Mouse (Mus musculus): Measurements from ENCODE around the gene Smyd2.

DNA sequence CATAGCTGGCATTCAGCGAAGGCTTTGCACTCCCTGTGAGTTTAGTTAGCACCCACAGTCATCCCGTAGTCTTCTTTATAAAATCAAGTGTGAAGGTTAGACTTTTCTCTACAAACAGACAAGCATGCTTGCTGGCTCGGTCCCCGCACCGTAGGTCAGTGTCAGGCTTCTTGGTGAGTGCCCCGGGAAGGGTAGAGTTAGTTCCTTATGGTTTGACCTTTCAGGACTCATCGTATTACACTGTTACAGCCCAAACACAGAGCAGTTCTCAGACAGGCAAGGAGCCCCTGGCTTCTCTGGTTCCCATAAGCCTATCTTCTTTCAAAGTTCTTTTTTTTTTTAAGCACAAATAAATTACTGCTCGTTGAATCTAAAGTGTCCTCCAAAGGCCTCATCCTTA is 48.2 kb upstream of the Smyd2 start:
- TF ChIP-seq POLR2A (IDR thresholded peaks at IDR 0.05; ENCODE audit: insufficient read length, low read depth) (no peak), E2F4 (IDR thresholded peaks at IDR 0.05; ENCODE audit: insufficient read depth) (no peak), TCF12 (IDR thresholded peaks at IDR 0.05; ENCODE audit: insufficient read depth, poor library complexity, severe bottlenecking) (no peak), CEBPB (IDR thresholded peaks at IDR 0.05; ENCODE audit: insufficient read depth, poor library complexity, severe bottlenecking) (no peak)

All from myocyte (in vitro differentiated cells).